Mouse (Mus musculus) ovary, postnatal 10 days (tissue): Measurements from ENCODE around the gene Tubb5.

Experiments
- DNase-seq: peaks from one replicate; pipeline ENCODE4 v3.0.0; 2022; ENCODE audit warnings: low spot score

Tubb5 gene

GRCm38 (mm10) chr17:35838122-35838544, at the start of gene Tubb5:
Gene Tubb5 (minus strand): TSS chr17:35838306.
- peak; percentile 90 for DNase-seq

- no peak for DNase-seq
Observed at GRCm38 (mm10) chr17:35887725-35888124, 49.6 kb upstream of the Tubb5 start.

GRCm38 (mm10) chr17:35883777-35884176, 45.7 kb upstream of the Tubb5 start:
- no peak for DNase-seq

- DNase-seq: no peak
Observed at GRCm38 (mm10) chr17:35882924-35883323, 44.8 kb upstream of the Tubb5 start.

GRCm38 (mm10) chr17:35879245-35880057, 41.3 kb upstream of the Tubb5 start, which contains the start of gene Dhx16:
Gene Dhx16 (plus strand): TSS chr17:35879819.
- peak; percentile 69 for DNase-seq

- no peak for DNase-seq
Observed at GRCm38 (mm10) chr17:35874721-35875120, 36.6 kb upstream of the Tubb5 start.

- peak; percentile 78 for DNase-seq
Observed at GRCm38 (mm10) chr17:35873774-35874519, 35.8 kb upstream of the Tubb5 start.

GRCm38 (mm10) chr17:35870884-35871696, 33.0 kb upstream of the Tubb5 start:
- DNase-seq: no peak

GRCm38 (mm10) chr17:35870151-35870883, 32.2 kb upstream of the Tubb5 start:
- DNase-seq: no peak

GRCm38 (mm10) chr17:35869346-35870067, 31.4 kb upstream of the Tubb5 start:
- DNase-seq: no peak

GRCm38 (mm10) chr17:35868961-35869345, 30.8 kb upstream of the Tubb5 start:
- DNase-seq: no peak

- DNase-seq: no peak
Observed at GRCm38 (mm10) chr17:35868165-35868820, 30.2 kb upstream of the Tubb5 start.

GRCm38 (mm10) chr17:35866911-35867890, 29.1 kb upstream of the Tubb5 start:
- DNase-seq: no peak

GRCm38 (mm10) chr17:35866281-35866831, 28.2 kb upstream of the Tubb5 start:
- peak; percentile 62 for DNase-seq

GRCm38 (mm10) chr17:35865481-35866280, 27.6 kb upstream of the Tubb5 start, which contains the start of gene Ppp1r18:
Gene Ppp1r18 (plus strand): TSS chr17:35865593.
- DNase-seq: peak; percentile 57

GRCm38 (mm10) chr17:35864832-35865353, 26.8 kb upstream of the Tubb5 start:
- DNase-seq: no peak

GRCm38 (mm10) chr17:35861198-35861857, 23.2 kb upstream of the Tubb5 start, which contains the start of gene Nrm:
Gene Nrm (plus strand): TSS chr17:35861318.
- DNase-seq: peak; percentile 88
